ENCODE assay signal across 7 mouse cellular contexts in the genomic region with DNA sequence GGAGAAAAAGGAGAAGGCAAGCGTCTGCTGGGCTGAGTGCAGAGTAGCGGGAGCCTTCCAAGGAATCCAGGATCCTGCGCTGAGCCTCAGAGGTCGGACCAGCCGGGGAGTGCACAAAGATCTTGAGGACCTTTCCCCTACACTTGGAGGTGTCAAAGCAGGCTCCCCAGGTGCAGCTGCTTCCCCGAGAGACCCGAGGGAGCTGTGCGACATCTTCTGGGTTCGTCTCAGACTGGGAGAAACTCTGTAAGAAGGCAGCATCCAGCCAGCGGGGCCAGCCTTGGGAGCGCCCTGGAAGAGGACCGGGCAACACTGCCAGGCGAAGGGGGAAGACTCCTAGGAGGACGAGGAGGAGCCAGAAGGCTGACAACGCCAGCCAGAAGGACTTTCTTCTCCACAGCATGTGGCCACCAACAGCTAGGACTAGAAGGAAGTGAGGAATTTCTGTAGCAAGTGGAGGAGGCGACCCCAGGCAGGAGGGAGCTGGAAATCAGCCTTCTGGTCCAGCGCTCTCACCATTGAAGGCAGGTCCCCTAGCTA. TPM values are rescaled to one million over a fixed set of nuclear protein-coding genes. Genes with fewer than 3 reads are reported as not detected.
DNase-seq lines count a peak whose midpoint lies in the region; ATAC-seq lines count a peak whose summit lies in the region.

No protein-coding gene starts in this region.

- peak overlapping the region; percentile 52 for H3K9ac ChIP-seq in lung, embryonic 16.5 days (ENCODE audit: low read length)
- peak overlapping the region; percentile 50 for H3K9ac ChIP-seq in embryonic facial prominence, embryonic 14.5 days (ENCODE audit: low read depth, low read length)
- H3K9ac ChIP-seq in hindbrain, embryonic 15.5 days, result peak overlapping the region; percentile 21; the same call in 1 of the 2 replicates
- H3K9ac ChIP-seq in midbrain, embryonic 16.5 days (ENCODE audit: low read depth, low read length), result peak overlapping the region; percentile 51; the same call in 1 of the 2 replicates

- H3K27ac ChIP-seq in lung, embryonic 16.5 days (ENCODE audit: low read length), result no peak overlapping the region
- H3K27ac ChIP-seq in embryonic facial prominence, embryonic 14.5 days (replicated peaks; ENCODE audit: low read depth, low read length), result no peak overlapping the region
- H3K27ac ChIP-seq in hindbrain, embryonic 15.5 days (replicated peaks), result no peak overlapping the region
- no peak overlapping the region for H3K27ac ChIP-seq in midbrain, embryonic 16.5 days (ENCODE audit: low read length)

- WGBS in lung, embryonic 16.5 days, result 2% methylated on average over 17 of the region's 17 CpGs
- 0% methylated on average over 17 of the region's 17 CpGs for WGBS in embryonic facial prominence, embryonic 14.5 days
- whole genome bisulfite sequencing in hindbrain, embryonic 15.5 days, result under 1% methylated on average over 17 of the region's 17 CpGs
- WGBS in midbrain, embryonic 16.5 days, result under 1% methylated on average over 17 of the region's 17 CpGs

- H3K4me3 ChIP-seq in lung, embryonic 16.5 days (ENCODE audit: low read length), result peak overlapping the region; percentile 54
- H3K4me3 ChIP-seq in embryonic facial prominence, embryonic 14.5 days (ENCODE audit: low read depth, low read length), result peak overlapping the region; percentile 52
- H3K4me3 ChIP-seq in hindbrain, embryonic 15.5 days, result peak overlapping the region; percentile 63
- peak overlapping the region; percentile 23 for H3K4me3 ChIP-seq in midbrain, embryonic 16.5 days (ENCODE audit: low read depth, low read length)

- 0 out of 2 replicates have a peak, but pooled peaks have one; percentile 7 for ATAC-seq in lung, embryonic 16.5 days (ENCODE audit: low read depth)
- ATAC-seq in embryonic facial prominence, embryonic 14.5 days (ENCODE audit: low read depth), result no peak
- ATAC-seq in hindbrain, embryonic 15.5 days (ENCODE audit: low FRiP score, low read depth), result 0 out of 2 replicates have a peak, but pooled peaks have one; percentile 7
- ATAC-seq in midbrain, embryonic 16.5 days, result no peak

- H3K9me3 ChIP-seq in lung, embryonic 16.5 days (ENCODE audit: control insufficient read depth, low read length), result no peaks in the 10 kb centered on the region
- H3K9me3 ChIP-seq in embryonic facial prominence, embryonic 14.5 days (ENCODE audit: control insufficient read depth, low read length), result no peaks in the 10 kb centered on the region
- H3K9me3 ChIP-seq in hindbrain, embryonic 15.5 days, result no peaks in the 10 kb centered on the region
- H3K9me3 ChIP-seq in midbrain, embryonic 16.5 days (replicated peaks; ENCODE audit: control insufficient read depth, low read length, poor library complexity, severe bottlenecking), result no peaks in the 10 kb centered on the region

- H3K36me3 ChIP-seq in lung, embryonic 16.5 days (ENCODE audit: control insufficient read depth, insufficient read depth, low read length), result no peaks in the 10 kb centered on the region
- no peaks in the 10 kb centered on the region for H3K36me3 ChIP-seq in embryonic facial prominence, embryonic 14.5 days (ENCODE audit: control insufficient read depth, insufficient read depth, low read length)
- no peaks in the 10 kb centered on the region for H3K36me3 ChIP-seq in hindbrain, embryonic 15.5 days
- H3K36me3 ChIP-seq in midbrain, embryonic 16.5 days (ENCODE audit: control insufficient read depth, insufficient read depth, low read length), result no peaks in the 10 kb centered on the region

- peaks cover 25% of the 10 kb centered on the region for H3K27me3 ChIP-seq in lung, embryonic 16.5 days (ENCODE audit: control insufficient read depth, insufficient read depth, low read depth, low read length)
- H3K27me3 ChIP-seq in embryonic facial prominence, embryonic 14.5 days (replicated peaks; ENCODE audit: control insufficient read depth, insufficient read depth, low read length), result peaks cover 36% of the 10 kb centered on the region
- H3K27me3 ChIP-seq in hindbrain, embryonic 15.5 days, result peaks cover 36% of the 10 kb centered on the region
- peaks cover 29% of the 10 kb centered on the region for H3K27me3 ChIP-seq in midbrain, embryonic 16.5 days (ENCODE audit: control insufficient read depth, insufficient read depth, low read depth, low read length)

- H3K4me2 ChIP-seq in lung, embryonic 16.5 days (ENCODE audit: low read depth, low read length), result peak overlapping the region; percentile 86
- peak overlapping the region; percentile 91 for H3K4me2 ChIP-seq in embryonic facial prominence, embryonic 14.5 days (ENCODE audit: low read depth, low read length)
- H3K4me2 ChIP-seq in hindbrain, embryonic 15.5 days, result peak overlapping the region; percentile 96
- H3K4me2 ChIP-seq in midbrain, embryonic 16.5 days (ENCODE audit: low read length), result peak overlapping the region; percentile 99

- no peak for DNase-seq in lung, postnatal 25 days (ENCODE audit: low spot score)
- DNase-seq in embryonic facial prominence, embryonic 14.5 days (ENCODE audit: low spot score), result no peak
- no peak for DNase-seq in spleen, adult 18-20 months
- no peak for DNase-seq in ovary, adult 18-20 months (ENCODE audit: low spot score)

- peaks cover 19% of the 10 kb centered on the region for H3K4me1 ChIP-seq in lung, embryonic 16.5 days (replicated peaks; ENCODE audit: control insufficient read depth, insufficient read depth, low read length)
- peaks cover 12% of the 10 kb centered on the region for H3K4me1 ChIP-seq in embryonic facial prominence, embryonic 14.5 days (ENCODE audit: control insufficient read depth, insufficient read depth, low read length)
- H3K4me1 ChIP-seq in hindbrain, embryonic 15.5 days (replicated peaks), result peaks cover 22% of the 10 kb centered on the region
- H3K4me1 ChIP-seq in midbrain, embryonic 16.5 days (ENCODE audit: control insufficient read depth, insufficient read depth, low read length), result peaks cover 9% of the 10 kb centered on the region

RNA-seq across cellular contexts. Expression of a gene that starts 12.3 kb away (rescaled TPM):
- polyA plus RNA-seq in lung, embryonic 16.5 days (2015; fragmentation: Nextera tagmentation; extraction: Ambion mirVana), result 1.8 and 2.5 TPM in 2 replicates
- 3.1 and 3.6 TPM in 2 replicates for polyA plus RNA-seq in embryonic facial prominence, embryonic 14.5 days (2014; fragmentation: Nextera tagmentation; extraction: Ambion mirVana)
- polyA plus RNA-seq in hindbrain, embryonic 15.5 days (2015; fragmentation: Nextera tagmentation; extraction: Ambion mirVana), result 0.45 and 0.51 TPM in 2 replicates
- polyA plus RNA-seq in midbrain, embryonic 16.5 days (2015; fragmentation: Nextera tagmentation; extraction: Ambion mirVana), result 0.45 and 0.58 TPM in 2 replicates

RNA-seq across cellular contexts. Expression of a gene that starts 24.7 kb away (rescaled TPM):
- 14.3 and 14.6 TPM in 2 replicates for polyA plus RNA-seq in lung, embryonic 16.5 days (2015; fragmentation: Nextera tagmentation; extraction: Ambion mirVana)
- 11.8 and 12.5 TPM in 2 replicates for polyA plus RNA-seq in embryonic facial prominence, embryonic 14.5 days (2014; fragmentation: Nextera tagmentation; extraction: Ambion mirVana)
- 7.6 and 8.1 TPM in 2 replicates for polyA plus RNA-seq in hindbrain, embryonic 15.5 days (2015; fragmentation: Nextera tagmentation; extraction: Ambion mirVana)
- 7.5 and 8.8 TPM in 2 replicates for polyA plus RNA-seq in midbrain, embryonic 16.5 days (2015; fragmentation: Nextera tagmentation; extraction: Ambion mirVana)

RNA-seq across cellular contexts. Expression of a gene that starts 28.4 kb away (rescaled TPM):
- polyA plus RNA-seq in lung, embryonic 16.5 days (2015; fragmentation: Nextera tagmentation; extraction: Ambion mirVana), result 0.29 and 0.43 TPM in 2 replicates
- polyA plus RNA-seq in embryonic facial prominence, embryonic 14.5 days (2014; fragmentation: Nextera tagmentation; extraction: Ambion mirVana), result 0.13 and 0.42 TPM in 2 replicates
- 0.16 and 0.33 TPM in 2 replicates for polyA plus RNA-seq in hindbrain, embryonic 15.5 days (2015; fragmentation: Nextera tagmentation; extraction: Ambion mirVana)
- polyA plus RNA-seq in midbrain, embryonic 16.5 days (2015; fragmentation: Nextera tagmentation; extraction: Ambion mirVana), result 0.26 and 0.30 TPM in 2 replicates

RNA-seq across cellular contexts. Expression of a gene that starts 56.5 kb away (rescaled TPM):
- polyA plus RNA-seq in lung, embryonic 16.5 days (2015; fragmentation: Nextera tagmentation; extraction: Ambion mirVana), result 2.6 and 3.1 TPM in 2 replicates
- 2.0 and 2.5 TPM in 2 replicates for polyA plus RNA-seq in embryonic facial prominence, embryonic 14.5 days (2014; fragmentation: Nextera tagmentation; extraction: Ambion mirVana)
- polyA plus RNA-seq in hindbrain, embryonic 15.5 days (2015; fragmentation: Nextera tagmentation; extraction: Ambion mirVana), result 0.41 and 0.56 TPM in 2 replicates
- polyA plus RNA-seq in midbrain, embryonic 16.5 days (2015; fragmentation: Nextera tagmentation; extraction: Ambion mirVana), result 0.45 and 0.62 TPM in 2 replicates

Comparison
In these comparisons a context has a peak if more than half of its experiments do, and no peak if none do; other contexts are left out.
1. ATAC-seq: peak in lung, embryonic 16.5 days (single experiment) and hindbrain, embryonic 15.5 days (single experiment); none in embryonic facial prominence, embryonic 14.5 days (single experiment) and midbrain, embryonic 16.5 days (single experiment).
2. Peak in every context shown above with its lines, with median percentiles within 50 percentile points of each other: H3K4me2 ChIP-seq, H3K4me3 ChIP-seq and H3K9ac ChIP-seq.